10 mouse cellular contexts compared by ENCODE assay signal in genomic region chr10:122681085-122681408, GRCm38 (mm10). TPM values are rescaled to one million over a fixed set of nuclear protein-coding genes. Genes with fewer than 3 reads are reported as not detected.
A peak's percentile ranks its signal among the peaks of the same experiment; 100 is the strongest.
DNase-seq lines count a peak whose midpoint lies in the region; ATAC-seq and TF ChIP-seq lines count a peak whose summit lies in the region.
"Had no signal": no experiment of that assay in that cellular context is flagged by ENCODE, and none has a peak within 500 bp of the region (broad histone marks: within the 10 kb centered on the region; RNA-seq: fewer than 3 reads in every experiment).

No protein-coding gene starts in this region.

- no peak for TF ChIP-seq POLR2A in cerebellum, adult 2 months (IDR thresholded peaks at IDR 0.05; ENCODE audit: borderline replicate concordance, insufficient read depth, low read length)

- DNase-seq in cerebellum, adult 2 months, result peak in 1 of 2 experiments; percentile 34
- no peak for DNase-seq in cerebellum, adult 11-12 months
- DNase-seq in left cerebral cortex, postnatal 4 days, result peak; percentile 26
- DNase-seq in left cerebral cortex, adult 8-10 months (ENCODE audit: low spot score in 2 of 2), result no peak
- no peak for DNase-seq in spleen, adult 12 weeks (ENCODE audit: low spot score)
- DNase-seq in lung, postnatal 25 days (ENCODE audit: low spot score), result no peak

- intact Hi-C loops in left cerebral cortex, postnatal 4 days (cut with DNase I), result loop anchor here (10.0 kb wide), 1 partner anchor 114 kb away; no protein-coding TSS in a partner anchor

- H3K9me3 ChIP-seq in hindbrain, embryonic 15.5 days, result no peaks in the 10 kb centered on the region
- no peaks in the 10 kb centered on the region for H3K9me3 ChIP-seq in neural tube, embryonic 13.5 days
- H3K9me3 ChIP-seq: intestine, embryonic 15.5 days had no signal

- ATAC-seq in hindbrain, embryonic 15.5 days (ENCODE audit: low FRiP score, low read depth), result no peak
- no peak for ATAC-seq in neural tube, embryonic 13.5 days (ENCODE audit: low read depth)
- ATAC-seq: liver, postnatal 0 days had no signal

- no peak overlapping the region for H3K27ac ChIP-seq in cerebellum, adult 2 months (ENCODE audit: insufficient read depth, low read length)
- no peak overlapping the region; the same call in 1 of the 2 replicates for H3K27ac ChIP-seq in hindbrain, embryonic 15.5 days (replicated peaks)
- no peak overlapping the region for H3K27ac ChIP-seq in neural tube, embryonic 13.5 days (replicated peaks)
- H3K27ac ChIP-seq: intestine, embryonic 15.5 days had no signal

- no peak for TF ChIP-seq CTCF in cerebellum, adult 2 months (IDR thresholded peaks at IDR 0.05; ENCODE audit: borderline replicate concordance, insufficient read depth, low read depth, low read length)

- H3K4me3 ChIP-seq in cerebellum, adult 2 months (replicated peaks; ENCODE audit: insufficient read depth, low read depth, low read length), result peak overlapping the region; percentile 21
- H3K4me3 ChIP-seq in hindbrain, embryonic 15.5 days, result no peak overlapping the region
- H3K4me3 ChIP-seq in neural tube, embryonic 13.5 days, result no peak overlapping the region

- H3K27me3 ChIP-seq in cerebellum, adult 2 months (ENCODE audit: control insufficient read depth, insufficient read depth, low read length), result no peaks in the 10 kb centered on the region
- H3K27me3 ChIP-seq in hindbrain, embryonic 15.5 days, result no peaks in the 10 kb centered on the region
- 0 out of 2 replicates have a peak, but pooled peaks cover 5% of the 10 kb centered on the region for H3K27me3 ChIP-seq in neural tube, embryonic 13.5 days
- H3K27me3 ChIP-seq: intestine, embryonic 15.5 days had no signal

- no peak overlapping the region for H3K9ac ChIP-seq in hindbrain, embryonic 15.5 days
- H3K9ac ChIP-seq in neural tube, embryonic 13.5 days, result no peak overlapping the region
- H3K9ac ChIP-seq: liver, postnatal 0 days had no signal

- H3K36me3 ChIP-seq in hindbrain, embryonic 15.5 days, result no peaks in the 10 kb centered on the region; the same call in 1 of the 2 replicates
- H3K36me3 ChIP-seq in neural tube, embryonic 13.5 days, result no peaks in the 10 kb centered on the region
- H3K36me3 ChIP-seq: intestine, embryonic 15.5 days had no signal

- peak overlapping the region; percentile 42 for H3K4me2 ChIP-seq in hindbrain, embryonic 15.5 days
- peak overlapping the region; percentile 25 for H3K4me2 ChIP-seq in neural tube, embryonic 13.5 days

- peaks cover 3% of the 10 kb centered on the region for H3K4me1 ChIP-seq in cerebellum, adult 2 months (ENCODE audit: control insufficient read depth, insufficient read depth, low read length)
- peaks cover 22% of the 10 kb centered on the region for H3K4me1 ChIP-seq in hindbrain, embryonic 15.5 days (replicated peaks)
- peaks cover 25% of the 10 kb centered on the region for H3K4me1 ChIP-seq in neural tube, embryonic 13.5 days (replicated peaks)

- 18% methylated on average over 4 of the region's 4 CpGs for WGBS in cerebellum, adult 2 months
- 24% methylated on average over 4 of the region's 4 CpGs for WGBS in hindbrain, embryonic 15.5 days
- 26% methylated on average over 4 of the region's 4 CpGs for WGBS in neural tube, embryonic 13.5 days

RNA-seq across cellular contexts. Expression of gene Ppm1h, which starts 2.5 kb away (rescaled TPM):
- polyA plus RNA-seq in cerebellum, adult 2 months (2012; rRNA removed), result 30.4 and 32.0 TPM in 2 replicates
- 10 to 100 TPM; 63.3 to 68.3 TPM for total RNA-seq in left cerebral cortex, postnatal 4 days (2021)
- 10 to 100 TPM; 68.4 to 83.9 (median 75.3) TPM for total RNA-seq in left cerebral cortex, adult 8-10 months (2022)
- polyA plus RNA-seq in hindbrain, embryonic 15.5 days (2015; fragmentation: Nextera tagmentation; extraction: Ambion mirVana), result 29.4 and 31.2 TPM in 2 replicates
- polyA plus RNA-seq in neural tube, embryonic 13.5 days (2015; fragmentation: Nextera tagmentation; extraction: Ambion mirVana), result 29.7 and 33.4 TPM in 2 replicates
